Mouse (Mus musculus) liver, embryonic 16.5 days (tissue): Measurements from ENCODE around the gene Serpina10. TPM values are rescaled to one million over a fixed set of nuclear protein-coding genes. Genes with fewer than 3 reads are reported as not detected.

Experiments used
- ATAC-seq: fragments of 200-750 bp; cut with Nextera tagmentation; 2 replicates; pipeline ENCODE4 v1.8.0; 2017; ENCODE audit warnings: low read depth, mild to moderate bottlenecking, moderate number of reproducible peaks, moderate library complexity
- H3K27ac ChIP-seq: fragments of 300-500 bp; sonication (generic); 2 replicates; pipeline ENCODE4 v1.5.1; 2014; ENCODE audit warnings: mild to moderate bottlenecking, low read length
- H3K27me3 ChIP-seq: fragments of 300-500 bp; sonication (generic); 2 replicates; pipeline ENCODE4 v1.6.1; 2014; ENCODE audit warnings: low read depth, low read length, mixed read lengths; ENCODE audit not compliant: control insufficient read depth, insufficient read depth
- H3K36me3 ChIP-seq: fragments of 300-500 bp; sonication (generic); 2 replicates; pipeline ENCODE4 v1.6.1; 2014; ENCODE audit warnings: mild to moderate bottlenecking; ENCODE audit not compliant: control insufficient read depth, insufficient read depth
- H3K4me1 ChIP-seq: fragments of 300-500 bp; sonication (generic); 2 replicates; pipeline ENCODE4 v1.6.1; 2014; ENCODE audit warnings: low read depth, low read length, mixed read lengths; ENCODE audit not compliant: control insufficient read depth
- H3K4me2 ChIP-seq: fragments of 300-500 bp; sonication (generic); 2 replicates; pipeline ENCODE4 v1.6.1; 2014; ENCODE audit warnings: low read depth, low read length, mixed read lengths
- H3K4me3 ChIP-seq: fragments of 300-500 bp; sonication (generic); 2 replicates; pipeline ENCODE4 v1.5.1; 2014; ENCODE audit warnings: low read depth, mild to moderate bottlenecking, low read length
- H3K9ac ChIP-seq: fragments of 300-500 bp; sonication (generic); 2 replicates; pipeline ENCODE4 v1.6.1; 2014; ENCODE audit warnings: low read depth, low read length
- H3K9me3 ChIP-seq: fragments of 300-500 bp; sonication (generic); replicated peaks from 2 replicates; pipeline ENCODE4 v1.6.1; 2016; ENCODE audit warnings: low read length; ENCODE audit not compliant: control insufficient read depth
- WGBS: fragments of 180-500 bp; shearing (Covaris S2); extraction: QIAGEN DNeasy Blood & Tissue Kit; methylation state at CpG from one replicate; pipeline ENCODE4 v1.1.7; 2014; ENCODE audit not compliant: insufficient replicate concordance; 5-methylcytosine and 5-hydroxymethylcytosine counted together
- polyA plus RNA-seq: library from polyadenylated mRNA; unstranded; fragments of >200 nt; fragmentation: Nextera tagmentation; extraction: Ambion mirVana; gene quantifications from 2 replicates; pipeline ENCODE4 v1.2.1, GENCODE M21; 2015

Gene Serpina10
- polyA plus RNA-seq, 1 experiment from 2014 or later = 47.0 TPM

- H3K36me3 ChIP-seq = no peaks in the 10 kb centered on the region
- H3K4me3 ChIP-seq = no peak overlapping the region
- no peaks in the 10 kb centered on the region for H3K9me3 ChIP-seq
- H3K9ac ChIP-seq = no peak overlapping the region
- no peak overlapping the region for H3K4me2 ChIP-seq
- 54% methylated on average over 5 of the region's 5 CpGs for WGBS
- no peaks in the 10 kb centered on the region; the same call in none of the 2 replicates for H3K4me1 ChIP-seq
- ATAC-seq = no peak
- no peak overlapping the region for H3K27ac ChIP-seq
- H3K27me3 ChIP-seq = no peaks in the 10 kb centered on the region
Measured at GRCm38 (mm10) chr12:103660076-103660475, 28.8 kb upstream of the Serpina10 start.

- H3K4me2 ChIP-seq = no peak overlapping the region
- H3K9ac ChIP-seq = no peak overlapping the region
- ATAC-seq = no peak
- no peaks in the 10 kb centered on the region for H3K36me3 ChIP-seq
- H3K27ac ChIP-seq = no peak overlapping the region
- no peak overlapping the region for H3K4me3 ChIP-seq
- H3K9me3 ChIP-seq = no peaks in the 10 kb centered on the region
- H3K4me1 ChIP-seq = no peaks in the 10 kb centered on the region; the same call in none of the 2 replicates
- WGBS = 38% methylated on average over 2 of the region's 2 CpGs
- no peaks in the 10 kb centered on the region for H3K27me3 ChIP-seq
Measured at GRCm38 (mm10) chr12:103659171-103659570, 27.9 kb upstream of the Serpina10 start.

- ATAC-seq = no peak
- Histone ChIP-seq H3K4me1 (no peaks in the 10 kb centered on the region; the same call in none of the 2 replicates), H3K4me2 (no peak overlapping the region), H3K36me3 (no peaks in the 10 kb centered on the region), H3K4me3 (no peak overlapping the region), H3K27ac (peak overlapping the region; percentile 14; the same call in 1 of the 2 replicates), H3K9ac (no peak overlapping the region), H3K9me3 (no peaks in the 10 kb centered on the region), H3K27me3 (no peaks in the 10 kb centered on the region)
- 47% methylated on average over 10 of the region's 10 CpGs for WGBS
Measured at GRCm38 (mm10) chr12:103657991-103658390, 26.7 kb upstream of the Serpina10 start.

GRCm38 (mm10) chr12:103656848-103657626 is 25.8 kb upstream of the Serpina10 start, which contains the start of gene Serpina6:
Gene Serpina6, minus strand, starts transcription at chr12:103657212.
- Histone ChIP-seq H3K9ac (peak within 1 kb of the TSS; percentile 24), H3K4me2 (peak within 1 kb of the TSS; percentile 34), H3K27me3 (no peaks in the 10 kb centered on the region), H3K9me3 (no peaks in the 10 kb centered on the region), H3K4me1 (no peaks in the 10 kb centered on the region; the same call in none of the 2 replicates), H3K4me3 (peak within 1 kb of the TSS; percentile 32), H3K27ac (peak within 1 kb of the TSS; percentile 72), H3K36me3 (no peaks in the 10 kb centered on the region)
- peak; percentile 73 for ATAC-seq
- WGBS = 50% methylated on average over 9 of the region's 9 CpGs

GRCm38 (mm10) chr12:103655123-103656044 is 24.1 kb upstream of the Serpina10 start:
- peak overlapping the region; percentile 33 for H3K9ac ChIP-seq
- H3K27me3 ChIP-seq = no peaks in the 10 kb centered on the region
- H3K36me3 ChIP-seq = no peaks in the 10 kb centered on the region
- H3K4me1 ChIP-seq = no peaks in the 10 kb centered on the region; the same call in none of the 2 replicates
- peak overlapping the region; percentile 32 for H3K4me3 ChIP-seq
- H3K9me3 ChIP-seq = no peaks in the 10 kb centered on the region
- 55% methylated on average over 7 of the region's 7 CpGs for WGBS
- H3K27ac ChIP-seq = peak overlapping the region; percentile 72
- H3K4me2 ChIP-seq = peak overlapping the region; percentile 46
- peak; percentile 78 for ATAC-seq

- Histone ChIP-seq H3K4me3 (no peak overlapping the region), H3K27ac (no peak overlapping the region), H3K36me3 (no peaks in the 10 kb centered on the region), H3K4me2 (0 out of 2 replicates have a peak overlapping the region, but pooled peaks have one; percentile 46), H3K27me3 (no peaks in the 10 kb centered on the region), H3K4me1 (no peaks in the 10 kb centered on the region; the same call in 1 of the 2 replicates), H3K9me3 (no peaks in the 10 kb centered on the region), H3K9ac (no peak overlapping the region)
- WGBS = 70% methylated on average over 2 of the region's 2 CpGs
- ATAC-seq = no peak
Measured at GRCm38 (mm10) chr12:103653836-103654235, 22.6 kb upstream of the Serpina10 start.

GRCm38 (mm10) chr12:103646314-103646713 is 15.1 kb upstream of the Serpina10 start:
- Histone ChIP-seq H3K27me3 (no peaks in the 10 kb centered on the region), H3K4me2 (no peak overlapping the region), H3K9ac (no peak overlapping the region), H3K9me3 (no peaks in the 10 kb centered on the region), H3K36me3 (no peaks in the 10 kb centered on the region), H3K4me3 (no peak overlapping the region), H3K4me1 (no peaks in the 10 kb centered on the region), H3K27ac (no peak overlapping the region)
- ATAC-seq = no peak
- 45% methylated on average over 2 of the region's 2 CpGs for WGBS

- H3K27me3 ChIP-seq = no peaks in the 10 kb centered on the region
- no peak overlapping the region for H3K4me2 ChIP-seq
- no peak overlapping the region for H3K9ac ChIP-seq
- H3K9me3 ChIP-seq = no peaks in the 10 kb centered on the region
- no peak for ATAC-seq
- WGBS = 22% methylated on average over 5 of the region's 5 CpGs
- no peak overlapping the region for H3K4me3 ChIP-seq
- no peak overlapping the region for H3K27ac ChIP-seq
- no peaks in the 10 kb centered on the region for H3K36me3 ChIP-seq
- no peaks in the 10 kb centered on the region for H3K4me1 ChIP-seq
Measured at GRCm38 (mm10) chr12:103644601-103645000, 13.4 kb upstream of the Serpina10 start.
